Mouse (Mus musculus) granulocyte monocyte progenitor cell, adult 5-6 weeks (primary cell): ENCODE data around the gene Cdkn2c. TPM values are rescaled to one million over a fixed set of nuclear protein-coding genes. Genes with fewer than 3 reads are reported as not detected.

Experiments used
- ATAC-seq: replicated peaks from 2 replicates; pipeline ENCODE4 v1.8.0; 2016; ENCODE audit warnings: mild to moderate bottlenecking, moderate TSS enrichment, inconsistent platforms; ENCODE audit not compliant: poor library complexity, severe bottlenecking
- total RNA-seq, 2 experiments: library from RNA; stranded (forward) in 1 of 2; stranded (reverse) in 1 of 2; fragments of 200-712, 200-1000 nt in 1 of 2; fragments of >200 nt in 1 of 2; fragmentation: Nextera tagmentation in 1 of 2; gene quantifications; 2 replicates each; pipeline ENCODE4 v1.2.3; 2014 to 2017

Gene Cdkn2c
- total RNA-seq, 2 experiments from 2014 or later, result 22.3 to 29.0 TPM

DNA sequence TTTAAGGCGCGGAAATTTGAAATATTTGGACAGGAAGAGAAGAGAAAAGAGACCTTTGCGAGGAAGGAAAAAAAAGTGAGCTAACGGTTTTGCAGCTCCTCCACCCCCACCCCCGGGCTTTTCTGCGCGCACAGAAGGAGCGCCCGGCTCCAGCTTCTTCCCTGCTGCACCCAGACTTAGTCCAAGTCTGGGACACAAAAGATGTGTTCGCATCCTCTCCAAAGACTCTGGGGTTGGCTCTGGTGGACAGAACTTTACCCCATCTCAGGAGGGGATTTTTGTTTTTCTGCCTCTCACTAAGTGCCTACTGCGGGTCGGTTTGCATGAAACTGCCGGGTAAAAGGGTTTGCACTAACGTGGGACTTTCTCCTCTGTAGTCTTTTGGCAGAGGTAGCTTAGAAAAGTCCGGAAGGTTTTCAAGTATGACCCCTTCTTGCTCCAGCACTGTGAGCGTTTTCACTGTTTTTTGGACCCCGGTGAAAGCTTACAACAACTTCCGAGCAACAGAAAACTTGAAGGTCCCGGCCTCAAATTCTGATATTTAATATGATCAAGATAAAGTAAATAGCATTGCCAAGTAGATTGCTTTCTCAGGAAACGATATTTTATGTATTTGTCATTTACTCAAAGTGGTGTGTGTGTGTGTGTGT is 9.0 kb downstream of the Cdkn2c start:
- 0 out of 2 replicates have a peak, but pooled peaks have one; percentile 11 for ATAC-seq

DNA sequence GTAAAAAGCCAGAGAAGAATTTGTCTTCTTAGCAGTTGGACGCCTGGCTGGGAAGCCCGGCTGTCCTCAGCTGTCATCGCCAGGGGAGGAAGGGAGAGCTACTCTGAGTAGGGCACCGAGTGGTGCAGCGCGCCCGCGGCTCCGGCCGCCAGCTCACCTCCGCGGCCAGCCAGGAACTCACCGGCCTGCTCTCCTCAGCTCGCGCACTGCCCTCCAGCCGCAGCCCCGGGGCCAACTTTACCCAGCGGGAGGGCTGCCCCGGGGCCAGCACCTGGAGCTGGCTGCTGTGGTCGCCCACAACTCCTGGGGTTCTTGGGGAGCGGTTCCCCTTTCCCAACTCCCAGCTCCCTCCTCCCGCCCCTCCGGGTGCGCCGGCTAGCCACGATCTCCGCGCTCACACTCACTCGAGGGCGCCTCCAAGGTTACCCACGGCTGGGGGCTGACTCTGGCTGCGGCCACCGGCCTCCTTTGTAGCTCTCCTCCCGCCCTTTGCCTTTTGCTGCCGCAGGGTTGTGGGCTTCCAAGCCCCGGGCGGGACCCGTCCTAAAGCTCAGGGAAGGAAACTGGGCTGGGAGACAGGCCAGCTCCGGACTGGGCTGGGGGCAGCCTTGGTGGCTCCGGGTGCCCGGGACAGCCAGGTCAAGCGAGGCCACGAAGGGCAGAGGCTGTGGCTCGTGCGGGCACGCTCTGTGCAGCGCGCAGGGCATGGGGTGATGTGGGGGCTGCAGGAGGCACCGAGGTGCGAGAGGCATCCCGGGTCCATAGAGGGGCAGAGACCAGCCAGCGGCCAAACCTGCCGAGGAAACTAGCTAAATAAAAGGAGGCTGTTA is 9.8 kb downstream of the Cdkn2c start:
- ATAC-seq, result peak; percentile 97

DNA sequence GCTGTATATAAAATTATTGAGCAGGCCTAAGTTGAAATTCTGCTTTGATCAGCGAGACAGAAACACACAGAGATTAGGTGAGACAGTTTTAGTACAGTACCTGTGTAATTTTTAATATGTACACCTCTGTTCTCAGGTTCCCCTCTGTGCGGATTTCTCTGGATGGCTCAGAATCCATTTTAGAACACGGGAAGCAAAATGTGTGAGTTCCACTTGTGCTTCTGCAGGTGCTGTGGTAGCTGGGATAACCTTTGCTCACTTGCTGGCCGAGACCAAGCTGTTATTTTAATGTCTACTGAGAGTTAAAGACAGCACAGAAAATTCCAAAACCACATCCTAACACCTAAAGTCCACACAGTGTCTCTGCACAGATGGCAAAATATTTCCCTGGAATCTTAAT is 10.7 kb downstream of the Cdkn2c start:
- no peak for ATAC-seq

- ATAC-seq, result no peak
These were observed 11.3 kb downstream of the Cdkn2c start for GRCm38 (mm10) chr4:109655738-109656137.

GRCm38 (mm10) chr4:109654701-109655100 is 12.3 kb downstream of the Cdkn2c start:
- no peak for ATAC-seq

GRCm38 (mm10) chr4:109653251-109653650 is 13.7 kb downstream of the Cdkn2c start:
- ATAC-seq, result no peak

GRCm38 (mm10) chr4:109649331-109649730 is 17.7 kb downstream of the Cdkn2c start:
- ATAC-seq, result peak; percentile 65

- ATAC-seq, result no peak
These were observed 19.7 kb downstream of the Cdkn2c start for GRCm38 (mm10) chr4:109647281-109647680.

GRCm38 (mm10) chr4:109641451-109641850 is 25.5 kb downstream of the Cdkn2c start:
- ATAC-seq, result no peak

DNA sequence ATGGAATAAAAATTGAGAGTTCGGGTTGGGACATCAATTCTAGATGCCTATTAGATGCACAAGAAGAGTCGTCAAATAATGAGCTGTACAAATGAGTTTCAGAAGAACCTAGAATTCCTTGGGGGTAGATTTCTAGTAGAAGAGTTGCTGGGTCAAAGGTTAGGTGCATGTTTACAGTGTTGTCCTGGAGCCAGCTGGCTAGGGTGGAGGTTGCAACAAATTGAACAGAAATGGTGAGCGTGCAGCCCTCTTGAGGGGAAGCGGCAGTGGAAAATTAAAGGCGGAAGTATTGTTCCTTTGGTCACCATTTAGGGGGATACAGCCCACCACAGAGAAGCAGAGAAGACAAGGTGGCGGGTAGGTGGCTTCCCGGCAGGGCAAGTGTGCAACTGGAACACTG is 26.8 kb downstream of the Cdkn2c start:
- no peak for ATAC-seq

DNA sequence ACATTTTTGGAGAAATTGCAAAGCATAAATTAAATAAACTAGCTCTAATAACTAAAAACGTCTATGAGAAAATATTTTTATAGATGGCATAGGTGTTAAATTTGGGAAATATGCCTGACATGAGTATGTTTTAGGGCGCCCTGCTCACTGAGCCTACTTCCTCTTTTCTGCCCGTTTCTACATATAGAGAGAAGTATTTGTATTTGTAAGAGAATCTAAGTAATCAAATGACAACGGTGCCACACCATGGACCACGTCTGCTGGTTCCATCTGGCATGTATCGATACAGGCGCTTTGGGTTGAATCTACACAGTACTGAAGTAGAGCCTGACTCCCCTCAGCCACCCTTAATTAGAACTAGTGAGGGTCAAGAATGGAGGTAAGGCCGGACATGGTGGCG is 27.6 kb downstream of the Cdkn2c start:
- peak; percentile 70 for ATAC-seq

GRCm38 (mm10) chr4:109634971-109635370 is 32.0 kb downstream of the Cdkn2c start:
- ATAC-seq, result peak; percentile 94

DNA sequence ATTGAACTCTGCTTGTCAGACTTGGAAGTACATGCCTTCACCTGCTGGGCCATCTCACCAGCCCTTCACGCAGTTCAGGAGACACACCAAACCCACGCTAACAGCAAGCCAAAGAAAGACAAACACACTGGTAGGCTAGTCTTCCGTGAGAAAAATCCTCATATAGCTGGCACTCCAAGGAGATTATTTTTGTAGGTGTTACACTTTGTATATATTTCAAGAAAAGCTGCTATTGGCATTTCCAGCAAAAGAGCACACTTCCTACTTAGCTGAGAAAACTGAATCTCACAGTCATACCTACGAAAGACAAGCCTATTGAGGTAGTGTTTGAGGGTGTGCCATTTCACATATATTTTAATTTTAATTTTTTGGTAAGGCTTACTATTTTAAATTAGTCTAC is 36.0 kb downstream of the Cdkn2c start:
- no peak for ATAC-seq

DNA sequence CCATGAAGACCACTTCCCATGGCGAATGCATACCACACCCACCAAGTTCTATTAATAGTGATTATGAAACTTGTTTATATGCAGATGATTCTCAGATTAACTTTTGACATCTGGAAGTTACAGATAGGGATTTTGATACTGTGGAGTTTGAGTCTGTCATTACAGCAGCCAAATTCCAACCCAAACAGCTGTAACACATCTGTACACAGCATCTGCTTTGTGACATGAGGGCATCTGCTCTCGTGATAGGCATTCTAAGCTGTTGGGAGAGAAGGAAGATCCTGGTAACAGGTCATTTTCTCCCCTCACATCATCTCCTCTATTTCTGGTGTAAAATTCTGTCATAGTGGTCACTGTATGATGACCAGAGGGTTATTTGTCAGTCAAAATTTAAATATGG is 36.8 kb downstream of the Cdkn2c start:
- no peak for ATAC-seq

GRCm38 (mm10) chr4:109612596-109612995 is 54.4 kb downstream of the Cdkn2c start:
- peak; percentile 81 for ATAC-seq

Other genes starting within 250 kb of the Cdkn2c start
- gene Rnf11, start 182.5 kb downstream of the Cdkn2c start, total RNA-seq (2014; fragmentation: Nextera tagmentation), result 8.5 and 11.5 TPM in 2 replicates
- gene Rnf11, start 182.5 kb downstream of the Cdkn2c start, total RNA-seq (2017), result 14.3 and 20.2 TPM in 2 replicates
- not detected in 2 replicates for gene 4930522H14Rik, start 135.9 kb downstream of the Cdkn2c start, total RNA-seq (2014; fragmentation: Nextera tagmentation)
- not detected in 2 replicates for gene 4930522H14Rik, start 135.9 kb downstream of the Cdkn2c start, total RNA-seq (2017)
- 25.5 and 31.8 TPM in 2 replicates for gene Faf1, start 9.4 kb upstream of the Cdkn2c start, total RNA-seq (2014; fragmentation: Nextera tagmentation)
- gene Faf1, start 9.4 kb upstream of the Cdkn2c start, total RNA-seq (2017), result 44.7 and 57.4 TPM in 2 replicates